Mouse (Mus musculus) lung, postnatal 4 days (tissue): Measurements from ENCODE around the gene Slc47a1.
"Not testable (repeated sequence)": the region's sequence is repeated elsewhere in the genome, so short reads cannot be mapped to it uniquely, and the experiment has no call there.

Source experiments
- DNase-seq, 2 experiments: peaks; one replicate each; pipeline ENCODE4 v3.0.0; 2021

The Slc47a1 gene

DNA sequence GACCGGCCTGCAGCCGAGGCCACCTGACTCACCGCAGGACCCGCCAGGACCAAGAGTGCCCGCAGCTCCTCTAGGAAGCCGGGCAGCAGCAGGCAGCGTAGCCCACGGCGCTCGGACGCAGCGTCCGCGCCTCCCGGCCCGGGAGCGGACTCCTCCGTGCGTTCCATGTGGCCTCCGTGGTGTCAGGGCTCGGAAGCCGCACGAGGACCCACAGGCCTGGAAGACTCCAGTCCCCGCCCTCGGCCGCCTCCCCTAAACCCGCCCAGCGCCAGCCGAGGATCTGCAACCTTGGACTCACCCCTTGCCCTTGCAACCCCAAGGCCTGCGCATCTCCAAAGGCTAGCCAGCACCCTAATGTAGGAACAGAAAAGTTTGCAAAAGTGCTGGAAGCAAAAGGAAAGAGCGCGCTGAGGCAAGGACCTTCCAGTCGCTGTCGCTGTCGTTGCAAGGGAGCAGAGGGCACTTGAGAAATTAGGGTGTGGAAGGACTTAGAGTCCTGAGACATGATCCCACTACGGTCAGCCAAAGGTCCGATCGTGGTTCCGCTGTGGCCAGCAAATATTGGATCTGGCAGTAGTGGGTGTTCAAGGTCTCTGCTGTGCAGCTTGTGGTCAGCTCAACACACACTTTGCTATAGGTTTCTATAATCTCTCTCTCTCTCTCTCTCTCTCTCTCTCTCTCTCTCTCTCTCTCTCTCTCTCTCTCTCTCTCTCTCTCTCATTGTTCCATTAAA is at the start of gene Slc47a1:
Slc47a1 (minus strand) TSS at position 465 of the 733 bp plus-strand sequence.
- peak in 1 of 2 experiments; percentile 39 for DNase-seq

DNA sequence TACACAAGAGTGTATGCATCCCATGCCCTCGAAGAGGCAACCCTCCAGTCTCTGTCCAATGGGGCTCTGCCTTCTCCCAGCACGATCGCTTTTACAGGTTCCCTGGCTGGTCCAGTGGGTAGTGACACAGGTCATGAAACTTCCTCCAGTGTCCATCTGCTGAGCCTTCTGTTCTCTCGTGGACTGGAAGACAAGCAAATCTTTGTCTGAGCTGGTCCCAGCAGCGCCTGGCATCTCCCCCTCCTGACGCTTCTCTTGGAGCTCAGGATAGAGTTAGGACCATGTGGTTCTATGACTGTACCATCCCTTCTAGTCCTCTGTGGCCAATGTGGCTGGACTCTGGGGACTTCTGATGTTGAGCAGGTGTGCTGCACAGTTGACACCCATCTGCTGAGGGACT is 41.1 kb upstream of the Slc47a1 start:
- no peak for DNase-seq

DNA sequence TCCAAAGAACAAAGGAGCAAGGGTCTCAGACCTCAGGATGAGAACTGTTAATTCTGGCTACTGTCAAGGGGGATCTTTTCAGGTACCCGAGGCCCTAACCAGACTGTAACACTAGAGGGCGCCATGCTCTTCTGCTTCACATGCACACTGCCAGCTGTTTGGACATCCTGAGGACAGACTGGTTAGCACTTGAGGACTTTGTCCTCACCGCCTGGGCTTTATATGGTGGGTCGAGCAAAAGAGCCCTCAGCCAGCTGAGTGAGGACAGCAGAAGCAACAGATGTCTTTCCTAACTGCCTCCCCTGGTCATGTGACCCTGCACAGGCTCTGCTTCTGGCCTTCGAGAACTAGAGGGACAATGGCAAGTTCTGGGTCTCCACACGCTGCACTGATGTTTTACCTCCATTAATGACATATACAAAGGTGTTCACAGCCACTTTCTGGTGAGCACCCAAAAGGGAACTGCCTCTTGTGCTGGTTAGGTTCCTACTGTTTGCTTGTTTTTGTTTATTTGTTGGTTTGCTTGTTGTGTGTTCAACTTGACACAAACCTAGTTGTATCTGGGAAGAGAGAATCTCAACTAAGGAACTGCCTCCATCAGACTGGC is 39.9 kb upstream of the Slc47a1 start:
- DNase-seq, result peak; percentile 85 to 87

DNA sequence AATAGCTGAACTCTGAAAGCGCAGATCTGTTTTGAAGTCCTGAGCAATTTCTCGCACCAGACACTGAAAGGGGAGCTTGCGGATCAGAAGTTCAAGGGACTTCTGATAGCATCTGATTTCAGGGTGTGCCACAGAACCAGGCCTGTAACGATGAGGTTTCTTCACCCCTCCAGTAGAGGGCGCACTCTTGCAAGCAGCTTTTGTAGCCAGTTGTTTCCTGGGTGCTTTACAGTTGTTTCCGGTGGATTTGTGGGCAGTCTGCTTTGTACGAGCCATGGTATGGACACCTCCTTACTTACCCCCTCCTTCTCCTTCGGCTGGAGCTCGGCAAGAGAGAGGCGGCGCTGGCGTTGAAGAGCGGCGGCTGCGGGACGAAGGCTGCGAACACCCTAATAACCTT is 38.4 kb upstream of the Slc47a1 start:
- peak in 1 of 2 experiments; percentile 26 for DNase-seq

DNA sequence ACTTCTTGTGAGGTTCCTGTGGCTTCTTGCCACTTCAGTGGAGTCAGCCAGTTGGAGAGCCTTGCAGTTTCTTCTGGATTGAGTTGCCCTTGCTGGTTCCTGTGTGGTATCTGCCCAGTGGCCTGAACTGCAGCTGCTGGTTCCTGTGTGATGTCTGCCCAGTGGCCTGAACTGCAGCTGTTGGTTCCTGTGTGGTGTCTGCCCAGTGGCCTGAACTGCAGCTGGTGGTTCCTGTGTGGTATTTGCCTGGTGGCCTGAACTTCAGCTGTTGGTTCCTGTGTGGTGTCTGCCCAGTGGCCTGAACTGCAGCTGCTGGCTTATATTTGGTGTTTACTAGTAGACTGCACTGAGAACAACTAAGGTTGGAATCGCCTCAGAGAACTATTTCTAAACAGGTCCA is 37.3 kb upstream of the Slc47a1 start:
- DNase-seq, result no peak

GRCm38 (mm10) chr11:61414560-61414959 is 36.4 kb upstream of the Slc47a1 start:
- DNase-seq, result no peak

- DNase-seq, result no peak
Measured at GRCm38 (mm10) chr11:61413411-61413810, 35.3 kb upstream of the Slc47a1 start.

DNA sequence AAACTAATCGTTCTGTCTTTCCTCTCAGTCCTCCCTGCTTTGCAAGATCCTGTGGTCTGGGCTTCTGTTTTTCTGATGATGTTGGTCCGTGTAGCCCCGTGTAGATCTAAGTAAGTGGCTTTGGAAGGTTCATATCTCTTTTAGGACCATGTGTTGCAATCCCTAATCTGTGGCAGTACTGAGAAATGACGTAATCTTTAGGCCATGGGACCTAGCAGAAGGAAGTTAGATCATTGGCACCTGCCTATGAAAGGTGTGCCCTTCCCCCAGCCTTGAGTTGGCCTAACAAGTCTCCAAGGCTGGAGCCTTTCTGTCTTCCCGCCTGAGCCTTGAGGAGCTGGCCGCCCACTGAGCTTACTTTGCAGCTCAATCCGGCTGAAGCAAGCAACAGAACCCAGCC is 33.7 kb upstream of the Slc47a1 start:
- DNase-seq, result no peak

DNA sequence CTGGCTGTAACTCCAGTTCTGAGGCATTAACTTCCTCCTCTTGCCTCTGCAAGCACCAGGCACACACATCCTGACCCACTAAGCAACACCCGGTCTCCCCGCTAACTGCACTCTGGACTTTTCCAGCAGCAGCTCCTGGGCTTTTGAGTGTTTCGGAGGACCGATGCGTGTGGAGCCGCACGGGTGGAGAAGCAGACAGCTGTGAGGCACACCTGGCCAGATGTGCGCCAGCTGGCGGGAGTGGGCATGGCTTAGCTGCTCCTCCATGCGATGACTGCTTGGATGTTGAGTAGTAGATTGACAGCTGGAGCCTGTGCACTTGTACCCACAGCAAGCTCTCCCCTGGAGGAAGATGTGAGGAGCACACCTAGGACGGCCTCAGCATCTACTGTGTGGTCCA is 33.1 kb upstream of the Slc47a1 start:
- DNase-seq, result no peak

- peak; percentile 60 to 87 for DNase-seq
Measured at GRCm38 (mm10) chr11:61410129-61410528, 32.0 kb upstream of the Slc47a1 start.

DNA sequence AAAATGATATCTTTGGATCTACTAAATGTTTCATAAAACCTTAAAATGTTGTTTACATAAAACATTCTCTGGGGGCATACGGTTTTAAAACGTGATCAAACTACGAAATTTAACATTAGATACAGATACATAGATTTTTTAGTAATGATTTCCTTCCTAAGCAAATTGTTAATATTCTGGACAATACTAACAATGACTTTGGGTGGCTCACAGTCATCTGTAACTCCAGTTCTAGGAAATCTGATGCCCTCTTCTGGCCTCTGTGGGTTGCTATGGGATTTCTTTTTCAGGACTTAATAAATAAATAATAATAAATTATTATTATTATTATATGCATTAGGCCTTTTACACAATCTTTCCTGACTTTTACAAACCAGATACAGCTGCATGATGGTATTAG is 30.9 kb upstream of the Slc47a1 start:
- DNase-seq, result no peak

GRCm38 (mm10) chr11:61408184-61409027 is 30.3 kb upstream of the Slc47a1 start:
- DNase-seq, result peak; percentile 83 to 86

- DNase-seq, result peak; percentile 90 to 93
Measured at GRCm38 (mm10) chr11:61407638-61408183, 29.6 kb upstream of the Slc47a1 start.

DNA sequence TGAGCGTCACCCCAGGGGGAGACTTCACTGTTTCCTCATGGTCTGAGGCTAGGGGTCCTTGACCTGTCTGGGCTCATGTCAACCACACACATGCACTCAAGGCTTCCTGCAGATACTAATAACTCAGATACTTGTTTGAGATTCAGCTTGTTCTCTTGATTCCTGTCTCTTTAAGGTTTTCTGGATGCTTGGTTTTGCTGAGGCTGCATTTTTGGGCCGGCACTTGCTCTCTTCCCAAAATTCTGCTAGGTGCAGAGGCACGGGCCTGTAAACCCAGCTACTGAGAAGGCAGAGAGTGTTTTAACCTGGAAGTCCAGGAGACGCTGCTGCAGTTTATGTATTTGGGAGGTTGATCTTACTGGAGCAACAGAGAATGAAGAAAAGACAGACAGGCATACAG is 23.6 kb upstream of the Slc47a1 start:
- no peak for DNase-seq

DNA sequence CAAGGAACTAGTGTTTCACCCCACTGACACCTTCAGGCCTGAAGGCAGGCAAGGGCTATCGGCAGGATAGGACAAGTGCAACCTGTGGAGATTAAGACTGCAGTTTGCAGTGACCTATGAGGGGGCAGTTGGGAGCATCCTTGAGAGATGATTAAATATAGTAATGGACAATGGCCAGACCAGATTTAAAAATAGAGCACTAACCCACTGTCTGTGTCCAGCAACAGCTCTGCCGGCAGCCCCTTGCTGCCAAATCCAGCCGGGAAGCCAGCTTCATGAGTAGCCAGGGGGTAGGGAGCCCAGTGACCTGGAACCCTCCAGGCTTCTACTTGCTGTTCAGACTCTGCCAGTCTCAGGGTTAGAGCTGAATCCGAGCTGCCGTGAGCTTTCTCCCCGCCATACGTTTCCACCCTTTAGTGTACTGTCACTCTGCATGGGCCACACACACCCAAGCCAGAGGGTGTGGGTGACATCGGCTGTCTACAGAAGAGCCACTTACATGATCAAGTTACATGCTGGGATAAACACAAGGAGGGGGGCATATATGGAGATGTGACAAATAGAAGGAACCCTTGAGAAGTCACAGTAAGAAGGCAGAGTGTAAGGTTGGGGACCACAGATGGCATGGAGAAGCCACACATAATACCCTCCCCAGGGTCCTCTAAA is 22.7 kb upstream of the Slc47a1 start:
- no peak for DNase-seq

DNA sequence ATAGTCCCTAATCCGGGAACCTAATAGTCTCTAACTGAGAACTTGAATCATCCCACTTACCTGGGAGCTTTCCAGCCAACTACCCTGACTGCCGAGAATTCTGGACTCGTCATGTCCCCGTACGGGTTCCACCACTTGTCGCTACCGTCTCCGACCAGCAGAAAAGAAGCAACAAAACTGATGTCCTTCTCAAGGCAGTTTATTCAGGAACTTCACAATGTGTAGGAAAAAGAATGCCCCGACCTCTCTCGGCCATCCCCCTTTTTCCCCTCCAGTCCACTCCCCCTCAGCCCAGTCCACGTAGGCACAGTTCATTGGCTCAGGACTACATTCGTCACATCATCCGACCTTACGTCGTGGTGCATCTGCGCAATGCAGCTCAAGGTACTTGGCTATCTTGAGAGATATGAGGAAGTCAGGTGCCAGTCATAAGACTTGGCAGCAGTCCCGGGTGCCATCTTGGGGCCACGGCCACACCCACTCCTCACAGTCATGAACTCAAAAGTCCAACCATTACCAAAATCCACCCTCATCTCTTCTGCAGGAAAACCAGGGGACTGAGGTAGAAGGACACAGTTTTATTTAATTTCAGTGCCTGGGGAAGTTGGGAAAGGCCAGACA is 19.4 kb upstream of the Slc47a1 start:
- DNase-seq, result not testable (repeated sequence)

DNA sequence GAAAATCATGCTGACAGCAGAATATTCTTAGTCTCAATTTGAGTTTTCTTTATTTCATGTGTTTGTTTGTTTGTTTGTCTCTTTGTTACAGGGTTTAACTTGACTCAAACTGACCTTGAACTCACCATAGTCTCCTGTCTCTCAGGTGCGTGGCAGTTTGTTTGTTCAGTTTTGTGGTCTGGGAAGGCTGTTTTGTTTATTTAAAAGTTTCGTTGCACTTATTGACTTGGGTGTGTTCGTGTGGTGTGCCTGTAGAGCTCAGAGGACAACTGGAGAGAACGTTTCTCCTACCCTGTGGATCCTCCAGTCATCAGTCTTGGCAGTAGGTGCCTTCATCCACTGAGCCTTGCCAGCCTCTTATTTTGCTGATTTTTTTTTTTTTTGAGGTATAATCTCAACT is 10.8 kb upstream of the Slc47a1 start:
- DNase-seq, result no peak

- peak in 1 of 2 experiments; percentile 23 for DNase-seq
Measured at GRCm38 (mm10) chr11:61388012-61388411, 9.9 kb upstream of the Slc47a1 start.

- DNase-seq, result no peak
Measured at GRCm38 (mm10) chr11:61387233-61387632, 9.1 kb upstream of the Slc47a1 start.

DNA sequence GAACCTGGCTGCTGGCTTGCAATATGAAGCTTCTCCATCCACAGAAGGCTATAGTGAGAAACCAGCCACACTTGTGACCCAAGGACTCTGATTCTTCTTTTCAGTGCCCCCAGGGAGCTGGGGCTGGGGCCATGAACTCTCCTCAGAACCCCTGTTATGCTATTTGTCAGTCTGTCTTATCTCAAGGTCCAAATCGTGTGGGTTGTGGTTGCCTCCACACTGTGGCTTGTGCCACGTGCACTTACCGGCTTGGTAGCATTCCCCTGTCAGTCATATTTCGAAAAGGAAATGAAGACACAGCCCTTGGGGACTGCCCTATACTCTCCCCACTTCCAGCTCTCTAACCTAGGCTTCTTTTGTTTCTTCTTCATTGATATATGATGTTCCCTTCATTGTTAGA is 7.6 kb upstream of the Slc47a1 start:
- no peak for DNase-seq

DNA sequence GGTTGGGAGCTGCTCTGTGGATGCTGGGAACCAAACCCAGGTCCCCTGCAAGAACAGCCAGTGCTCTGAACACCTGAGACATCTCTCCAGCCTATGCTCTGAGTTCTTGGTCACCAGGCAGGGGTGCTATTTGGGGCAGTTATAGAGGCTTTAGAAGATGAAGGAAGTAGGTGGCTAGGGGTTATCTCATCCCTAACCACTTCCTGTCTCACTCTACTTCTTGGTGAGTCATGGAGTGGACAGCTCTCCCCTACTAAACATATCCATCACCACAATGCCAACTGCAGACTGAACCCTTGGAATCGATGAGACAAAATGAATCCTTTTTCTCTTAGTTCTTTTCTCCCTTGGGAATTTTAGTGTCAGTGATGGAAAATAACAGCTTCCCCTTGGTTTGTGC is 3.1 kb upstream of the Slc47a1 start:
- no peak for DNase-seq

- no peak for DNase-seq
Measured at GRCm38 (mm10) chr11:61378651-61379050, 506 bp upstream of the Slc47a1 start.
